Mouse (Mus musculus): ENCODE results near the gene Cckbr. TPM values are rescaled to one million over a fixed set of nuclear protein-coding genes. Genes with fewer than 3 reads are reported as not detected.

Cckbr gene
- polyA plus RNA-seq, 1 experiment from 2014 or later, result not detected

DNA sequence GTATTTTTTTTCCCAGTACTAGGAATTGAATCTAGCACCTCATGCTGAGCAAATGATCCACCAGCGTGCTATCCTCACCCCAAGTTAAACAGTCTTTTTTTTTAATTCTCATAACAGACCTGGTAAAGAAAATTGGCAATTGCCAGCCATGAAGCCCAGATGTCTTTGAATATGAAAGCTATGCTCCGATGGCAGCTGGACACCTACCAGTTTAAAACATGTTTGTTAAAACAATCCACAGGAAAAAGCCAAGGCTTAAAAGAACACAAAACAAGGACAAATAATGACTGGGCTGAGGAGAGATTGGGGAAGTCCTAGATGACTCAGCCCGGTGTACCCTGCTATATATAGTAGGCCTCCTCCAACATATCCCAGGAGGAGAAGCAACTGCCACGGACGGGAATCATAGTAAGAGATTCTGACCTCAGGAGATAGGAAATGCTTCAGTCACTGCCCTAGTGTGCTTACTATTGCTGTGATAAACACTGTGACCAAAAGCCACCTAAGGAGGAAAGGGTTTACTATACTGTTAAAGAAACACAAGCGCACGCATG, 49.9 kb downstream of the Cckbr start:
- no peak overlapping the region for H3K9ac ChIP-seq (ENCODE audit: low read length)
- no peak overlapping the region for H3K27ac ChIP-seq (replicated peaks in 1 of 2; ENCODE audit: control insufficient read depth in 1 of 2, insufficient read depth in 1 of 2, low read depth in 2 of 2, low read length in 2 of 2)
- H3K27me3 ChIP-seq (ENCODE audit: control insufficient read depth, insufficient read depth, low read length), result no peaks in the 10 kb centered on the region
- H3K9me3 ChIP-seq (ENCODE audit: control insufficient read depth, low read length), result no peaks in the 10 kb centered on the region
- H3K4me3 ChIP-seq (ENCODE audit: control insufficient read depth in 1 of 2, insufficient read depth in 1 of 2, low read depth in 1 of 2, low read length in 2 of 2), result no peak overlapping the region
- H3K4me1 ChIP-seq (ENCODE audit: control insufficient read depth in 2 of 2, insufficient read depth in 2 of 2, low read length in 2 of 2), result peaks cover 5 to 16% of the 10 kb centered on the region in 2 experiments
- H3K4me2 ChIP-seq (ENCODE audit: low read length), result no peak overlapping the region
- no peaks in the 10 kb centered on the region for H3K36me3 ChIP-seq (ENCODE audit: control insufficient read depth, insufficient read depth, low read length)
- ATAC-seq (ENCODE audit: insufficient number of reproducible peaks, insufficient read depth, low FRiP score, low read depth), result no peak
- 49% methylated on average over 7 of the region's 7 CpGs for WGBS

DNA sequence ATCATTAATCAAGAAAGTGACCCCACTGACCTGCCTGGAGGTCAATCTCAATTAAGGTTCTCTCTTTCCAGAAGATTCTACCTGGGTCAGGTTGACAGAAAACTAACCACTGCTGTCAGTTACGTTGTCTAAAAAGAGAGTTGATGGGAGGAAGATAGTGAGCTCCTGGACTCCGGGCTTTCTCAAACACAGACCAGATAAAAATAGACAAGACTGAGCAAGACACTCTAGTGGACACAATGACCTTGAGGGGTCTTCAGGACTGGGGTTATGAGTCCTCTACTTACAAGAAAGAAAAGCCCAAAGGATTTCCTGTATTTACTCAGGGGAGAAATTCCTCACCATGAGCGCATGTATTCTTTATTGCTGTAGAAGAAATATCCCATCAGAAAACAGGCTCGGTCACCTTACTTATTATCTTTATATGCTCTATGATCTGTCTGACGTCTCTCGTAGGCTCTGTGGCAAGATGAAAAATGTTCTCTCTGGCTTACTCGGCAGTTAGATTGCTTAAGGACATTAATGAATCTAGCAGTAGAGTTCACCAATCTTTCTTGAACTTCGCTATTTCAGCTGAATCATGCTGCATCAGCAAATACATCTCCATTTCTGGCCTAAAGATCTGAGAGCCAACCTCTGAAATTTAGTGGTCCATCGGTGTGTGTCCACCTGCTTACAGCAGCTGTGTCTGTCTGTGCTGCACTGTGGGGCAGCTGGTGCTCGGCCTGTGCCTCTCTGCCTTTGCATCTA, 51.3 kb downstream of the Cckbr start:
- ATAC-seq (ENCODE audit: insufficient number of reproducible peaks, insufficient read depth, low FRiP score, low read depth), result no peak
- Histone ChIP-seq H3K27ac (replicated peaks in 1 of 2; ENCODE audit: control insufficient read depth in 1 of 2, insufficient read depth in 1 of 2, low read depth in 2 of 2, low read length in 2 of 2) (0 out of 4 replicates have a peak overlapping the region, but pooled peaks of 1 of the 2 experiments have one; percentile 22), H3K4me2 (ENCODE audit: low read length) (no peak overlapping the region), H3K4me3 (ENCODE audit: control insufficient read depth in 1 of 2, insufficient read depth in 1 of 2, low read depth in 1 of 2, low read length in 2 of 2) (no peak overlapping the region), H3K27me3 (ENCODE audit: control insufficient read depth, insufficient read depth, low read length) (no peaks in the 10 kb centered on the region), H3K36me3 (ENCODE audit: control insufficient read depth, insufficient read depth, low read length) (no peaks in the 10 kb centered on the region), H3K4me1 (ENCODE audit: control insufficient read depth in 2 of 2, insufficient read depth in 2 of 2, low read length in 2 of 2) (peaks cover 16 to 29% of the 10 kb centered on the region in 2 experiments), H3K9me3 (ENCODE audit: control insufficient read depth, low read length) (no peaks in the 10 kb centered on the region), H3K9ac (ENCODE audit: low read length) (no peak overlapping the region)
- 64% methylated on average over 10 of the region's 10 CpGs for WGBS

DNA sequence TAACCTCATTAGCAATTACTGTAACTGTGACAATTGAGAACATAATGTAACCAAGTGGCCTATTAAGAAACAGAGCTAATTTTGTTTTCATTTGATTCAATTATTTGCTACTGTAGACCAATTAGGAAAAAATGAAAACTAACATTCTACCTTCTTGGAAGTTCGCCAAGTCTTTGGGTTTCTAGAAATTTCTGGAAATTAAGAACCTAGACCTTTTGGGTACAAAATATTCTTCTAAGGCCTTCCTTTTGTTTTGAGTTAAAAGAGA, 51.8 kb downstream of the Cckbr start:
- no peak overlapping the region for H3K4me2 ChIP-seq (ENCODE audit: low read length)
- H3K9ac ChIP-seq (ENCODE audit: low read length), result no peak overlapping the region; the same call in 1 of the 2 replicates
- peaks cover 20 to 34% of the 10 kb centered on the region in 2 experiments for H3K4me1 ChIP-seq (ENCODE audit: control insufficient read depth in 2 of 2, insufficient read depth in 2 of 2, low read length in 2 of 2)
- 90% methylated on average over 1 of the region's 1 CpGs for WGBS
- ATAC-seq (ENCODE audit: insufficient number of reproducible peaks, insufficient read depth, low FRiP score, low read depth), result no peak
- peak overlapping the region in 1 of 2 experiments; percentile 33; a peak in 1 of 4 replicates for H3K27ac ChIP-seq (replicated peaks in 1 of 2; ENCODE audit: control insufficient read depth in 1 of 2, insufficient read depth in 1 of 2, low read depth in 2 of 2, low read length in 2 of 2)
- H3K27me3 ChIP-seq (ENCODE audit: control insufficient read depth, insufficient read depth, low read length), result no peaks in the 10 kb centered on the region
- no peak overlapping the region for H3K4me3 ChIP-seq (ENCODE audit: control insufficient read depth in 1 of 2, insufficient read depth in 1 of 2, low read depth in 1 of 2, low read length in 2 of 2)
- H3K36me3 ChIP-seq (ENCODE audit: control insufficient read depth, insufficient read depth, low read length), result no peaks in the 10 kb centered on the region
- no peaks in the 10 kb centered on the region for H3K9me3 ChIP-seq (ENCODE audit: control insufficient read depth, low read length)

DNA sequence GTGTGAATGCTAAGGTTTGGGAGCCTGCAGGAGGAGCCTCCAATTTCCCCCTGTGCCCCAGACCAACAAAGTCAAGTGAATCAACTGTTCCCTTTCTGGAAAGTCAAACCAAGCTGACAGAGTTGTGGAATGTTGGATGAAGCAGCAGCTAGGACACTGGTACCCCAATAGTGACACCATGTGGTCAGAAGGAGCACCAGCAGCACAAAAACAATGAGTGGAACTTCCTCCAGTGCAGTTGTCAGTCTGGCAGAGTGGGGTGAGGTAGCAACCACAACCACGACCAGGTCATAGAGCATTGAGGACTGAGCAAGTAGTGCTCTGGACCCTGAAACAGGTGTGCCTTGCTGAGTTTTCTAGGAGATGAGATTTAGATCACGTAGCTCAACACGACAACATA, 52.3 kb downstream of the Cckbr start:
- no peaks in the 10 kb centered on the region for H3K27me3 ChIP-seq (ENCODE audit: control insufficient read depth, insufficient read depth, low read length)
- no peak overlapping the region for H3K4me2 ChIP-seq (ENCODE audit: low read length)
- H3K27ac ChIP-seq (replicated peaks in 1 of 2; ENCODE audit: control insufficient read depth in 1 of 2, insufficient read depth in 1 of 2, low read depth in 2 of 2, low read length in 2 of 2), result peak overlapping the region in 1 of 2 experiments; percentile 33; a peak in 1 of 4 replicates
- peaks cover 23 to 38% of the 10 kb centered on the region in 2 experiments for H3K4me1 ChIP-seq (ENCODE audit: control insufficient read depth in 2 of 2, insufficient read depth in 2 of 2, low read length in 2 of 2)
- H3K9ac ChIP-seq (ENCODE audit: low read length), result no peak overlapping the region; the same call in 1 of the 2 replicates
- H3K4me3 ChIP-seq (ENCODE audit: control insufficient read depth in 1 of 2, insufficient read depth in 1 of 2, low read depth in 1 of 2, low read length in 2 of 2), result no peak overlapping the region
- no peaks in the 10 kb centered on the region for H3K36me3 ChIP-seq (ENCODE audit: control insufficient read depth, insufficient read depth, low read length)
- WGBS, result 53% methylated on average over 3 of the region's 3 CpGs
- no peak for ATAC-seq (ENCODE audit: insufficient number of reproducible peaks, insufficient read depth, low FRiP score, low read depth)
- no peaks in the 10 kb centered on the region for H3K9me3 ChIP-seq (ENCODE audit: control insufficient read depth, low read length)

DNA sequence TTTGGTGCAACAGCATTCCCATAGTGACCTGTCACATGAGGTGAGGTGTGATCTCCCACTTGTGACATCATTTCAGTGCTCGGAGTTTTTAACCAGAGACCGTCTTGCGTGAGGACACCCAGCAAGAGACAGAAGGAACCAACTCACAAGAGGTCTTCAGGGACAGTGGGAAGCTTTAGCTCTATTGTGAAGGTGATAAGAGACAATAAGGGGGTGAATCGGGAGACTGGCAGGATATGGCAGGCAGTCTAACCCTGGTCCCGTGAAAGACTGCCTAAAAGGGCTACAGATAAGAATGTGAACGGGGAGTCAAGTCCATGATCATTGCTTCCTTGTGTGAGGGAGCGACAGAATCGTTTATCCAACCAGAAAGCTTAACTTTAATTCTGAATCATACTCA, 52.8 kb downstream of the Cckbr start:
- Histone ChIP-seq H3K27me3 (ENCODE audit: control insufficient read depth, insufficient read depth, low read length) (no peaks in the 10 kb centered on the region), H3K36me3 (ENCODE audit: control insufficient read depth, insufficient read depth, low read length) (no peaks in the 10 kb centered on the region), H3K27ac (replicated peaks in 1 of 2; ENCODE audit: control insufficient read depth in 1 of 2, insufficient read depth in 1 of 2, low read depth in 2 of 2, low read length in 2 of 2) (no peak overlapping the region), H3K4me2 (ENCODE audit: low read length) (no peak overlapping the region), H3K9me3 (ENCODE audit: control insufficient read depth, low read length) (no peaks in the 10 kb centered on the region), H3K9ac (ENCODE audit: low read length) (no peak overlapping the region), H3K4me1 (ENCODE audit: control insufficient read depth in 2 of 2, insufficient read depth in 2 of 2, low read length in 2 of 2) (peaks cover 23 to 41% of the 10 kb centered on the region in 2 experiments), H3K4me3 (ENCODE audit: control insufficient read depth in 1 of 2, insufficient read depth in 1 of 2, low read depth in 1 of 2, low read length in 2 of 2) (no peak overlapping the region)
- ATAC-seq (ENCODE audit: insufficient number of reproducible peaks, insufficient read depth, low FRiP score, low read depth), result no peak
- WGBS, result 58% methylated on average over 8 of the region's 8 CpGs

DNA sequence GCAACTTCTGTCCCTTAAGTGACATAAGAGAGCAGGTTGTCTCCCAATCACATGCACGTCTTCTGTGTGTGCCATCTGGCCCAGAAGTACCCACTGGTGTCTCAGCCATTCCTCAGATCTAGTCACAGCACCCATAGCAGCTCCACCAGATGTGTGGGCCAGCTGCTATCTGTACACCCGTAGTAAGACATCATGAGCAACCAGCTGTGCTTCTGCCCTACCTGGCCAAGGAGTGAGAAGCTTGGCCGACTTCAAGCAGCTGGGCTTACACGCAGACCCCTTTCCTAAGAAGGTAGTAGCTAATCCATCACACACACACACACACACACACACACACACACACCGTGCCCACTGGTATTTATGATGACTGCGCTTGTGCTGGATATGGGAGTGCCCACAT, 53.7 kb downstream of the Cckbr start:
- 84% methylated on average over 6 of the region's 6 CpGs for WGBS
- peaks cover 23 to 41% of the 10 kb centered on the region in 2 experiments for H3K4me1 ChIP-seq (ENCODE audit: control insufficient read depth in 2 of 2, insufficient read depth in 2 of 2, low read length in 2 of 2)

DNA sequence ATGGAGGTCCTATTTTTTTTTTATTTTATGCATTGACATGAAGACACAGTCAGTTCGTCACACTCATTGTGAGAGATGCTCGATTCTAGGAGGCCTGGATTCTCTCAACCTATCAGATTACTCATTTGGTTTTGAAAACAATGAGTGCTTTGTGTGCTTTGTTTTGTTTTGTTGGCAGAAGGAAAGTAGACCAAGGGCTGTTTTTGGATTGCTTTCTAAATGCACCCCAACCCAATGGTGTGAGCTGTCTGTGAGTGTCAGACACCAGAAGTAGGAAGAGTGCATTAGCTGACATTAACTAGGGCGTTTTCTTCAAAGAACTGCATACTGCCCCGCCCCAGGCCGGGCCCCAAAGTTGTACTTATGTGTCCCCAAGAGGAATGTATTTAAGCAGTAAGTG, 54.5 kb downstream of the Cckbr start:
- peak overlapping the region in 1 of 2 experiments; percentile 71; a peak in 1 of 4 replicates for H3K27ac ChIP-seq (replicated peaks in 1 of 2; ENCODE audit: control insufficient read depth in 1 of 2, insufficient read depth in 1 of 2, low read depth in 2 of 2, low read length in 2 of 2)
- no peaks in the 10 kb centered on the region for H3K36me3 ChIP-seq (ENCODE audit: control insufficient read depth, insufficient read depth, low read length)
- H3K9ac ChIP-seq (ENCODE audit: low read length), result peak overlapping the region; percentile 76; the same call in 1 of the 2 replicates
- peak overlapping the region; percentile 70 for H3K4me2 ChIP-seq (ENCODE audit: low read length)
- ATAC-seq (ENCODE audit: insufficient number of reproducible peaks, insufficient read depth, low FRiP score, low read depth), result no peak
- WGBS, result 54% methylated on average over 5 of the region's 5 CpGs
- no peaks in the 10 kb centered on the region for H3K9me3 ChIP-seq (ENCODE audit: control insufficient read depth, low read length)
- H3K27me3 ChIP-seq (ENCODE audit: control insufficient read depth, insufficient read depth, low read length), result no peaks in the 10 kb centered on the region
- peak overlapping the region in 1 of 2 experiments; percentile 46; a peak in 1 of 4 replicates for H3K4me3 ChIP-seq (ENCODE audit: control insufficient read depth in 1 of 2, insufficient read depth in 1 of 2, low read depth in 1 of 2, low read length in 2 of 2)
- peaks cover 21 to 41% of the 10 kb centered on the region in 2 experiments for H3K4me1 ChIP-seq (ENCODE audit: control insufficient read depth in 2 of 2, insufficient read depth in 2 of 2, low read length in 2 of 2)

More for the DNA sequence above, 53.7 kb downstream of the Cckbr start:
- H3K9me3 ChIP-seq (ENCODE audit: control insufficient read depth, low read length), result no peaks in the 10 kb centered on the region
- no peak overlapping the region for H3K4me2 ChIP-seq (ENCODE audit: low read length)
- H3K27ac ChIP-seq (replicated peaks in 1 of 2; ENCODE audit: control insufficient read depth in 1 of 2, insufficient read depth in 1 of 2, low read depth in 2 of 2, low read length in 2 of 2), result no peak overlapping the region
- no peaks in the 10 kb centered on the region for H3K27me3 ChIP-seq (ENCODE audit: control insufficient read depth, insufficient read depth, low read length)
- no peak overlapping the region for H3K9ac ChIP-seq (ENCODE audit: low read length)
- no peak for ATAC-seq (ENCODE audit: insufficient number of reproducible peaks, insufficient read depth, low FRiP score, low read depth)
- H3K36me3 ChIP-seq (ENCODE audit: control insufficient read depth, insufficient read depth, low read length), result no peaks in the 10 kb centered on the region
- no peak overlapping the region for H3K4me3 ChIP-seq (ENCODE audit: control insufficient read depth in 1 of 2, insufficient read depth in 1 of 2, low read depth in 1 of 2, low read length in 2 of 2)
